Mouse (Mus musculus) layer of hippocampus, adult 9-10 months (tissue): ENCODE results near the gene Olfr1195.
"Not testable (repeated sequence)": the region's sequence is repeated elsewhere in the genome, so short reads cannot be mapped to it uniquely, and the experiment has no call there.

Experiments used
- DNase-seq: peaks from one replicate; pipeline ENCODE4 v3.0.0; 2022; ENCODE audit warnings: low spot score

Gene Olfr1195

GRCm38 (mm10) chr2:88689087-88689486 lies at the start of gene Olfr1195:
Gene Olfr1195 (minus strand): TSS chr2:88689187.
- DNase-seq: no peak

GRCm38 (mm10) chr2:88732266-88732665 lies 43.3 kb upstream of the Olfr1195 start, which contains the start of gene Olfr1197:
Gene Olfr1197 (minus strand): TSS chr2:88732366.
- DNase-seq: no peak

- DNase-seq: no peak
Measured at GRCm38 (mm10) chr2:88704497-88704896, 15.5 kb upstream of the Olfr1195 start, which contains the start of gene Olfr1196. Gene Olfr1196 (minus strand): TSS chr2:88704597.

- DNase-seq: not testable (repeated sequence)
Measured at GRCm38 (mm10) chr2:88675328-88675727, 13.7 kb downstream of the Olfr1195 start, which contains the start of gene Olfr1193. Gene Olfr1193 (plus strand): TSS chr2:88675628.

DNA sequence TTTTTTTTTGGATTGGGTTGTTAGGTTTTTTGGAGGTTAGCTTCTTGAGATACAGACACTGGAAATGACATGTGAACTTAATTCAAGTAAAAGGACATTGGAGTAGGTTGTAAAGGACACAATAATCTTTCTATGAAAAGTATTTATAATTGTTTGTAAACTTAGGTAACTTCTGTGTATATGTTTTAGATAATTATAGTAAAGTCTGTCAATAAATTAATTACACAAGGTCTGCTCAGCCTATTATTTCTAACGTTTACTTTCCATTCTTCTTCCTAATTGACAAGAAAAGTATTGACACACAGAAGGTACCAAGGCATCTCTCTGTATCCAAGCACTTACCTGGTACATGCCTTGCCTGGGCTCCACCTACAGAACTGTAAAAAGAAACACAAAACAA lies 40.8 kb downstream of the Olfr1195 start, which contains the start of gene Olfr1192-ps1:
Olfr1192-ps1 (plus strand) TSS at position 301 of the 400 bp plus-strand sequence.
- DNase-seq: no peak

- not testable (repeated sequence) for DNase-seq
Measured at GRCm38 (mm10) chr2:88640242-88640641, 48.7 kb downstream of the Olfr1195 start, which contains the start of gene Olfr1191-ps1. Gene Olfr1191-ps1 (plus strand): TSS chr2:88640542.
